Mouse (Mus musculus): Measurements from ENCODE around the gene Lat.
"Not testable (repeated sequence)": the region's sequence is repeated elsewhere in the genome, so short reads cannot be mapped to it uniquely, and the experiment has no call there.

Gene Lat

DNA sequence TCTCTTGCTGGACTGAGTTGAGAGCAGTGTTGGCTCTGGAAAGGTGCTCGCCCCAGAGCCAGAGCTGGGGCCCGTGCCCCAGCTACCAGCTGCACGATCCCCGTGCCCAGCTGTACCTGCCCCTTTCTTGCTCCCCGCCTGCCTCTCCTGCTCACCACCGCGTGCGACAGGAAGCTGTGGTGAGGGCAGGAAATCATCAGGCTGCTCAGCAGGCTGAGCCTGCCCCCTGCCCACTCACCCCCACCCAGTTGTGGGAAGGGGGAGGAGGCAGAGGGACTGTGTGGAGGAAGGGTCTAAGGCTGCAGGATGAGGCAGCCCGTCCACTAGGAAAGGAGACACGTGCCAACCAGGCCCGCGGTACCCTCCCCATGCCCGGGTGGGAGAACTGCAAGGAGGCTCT is at the start of gene Lat:
TSS of gene Lat (minus strand) at position 178 of the 400 bp plus-strand sequence.
- no peak for DNase-seq (ENCODE audit: low spot score)

DNA sequence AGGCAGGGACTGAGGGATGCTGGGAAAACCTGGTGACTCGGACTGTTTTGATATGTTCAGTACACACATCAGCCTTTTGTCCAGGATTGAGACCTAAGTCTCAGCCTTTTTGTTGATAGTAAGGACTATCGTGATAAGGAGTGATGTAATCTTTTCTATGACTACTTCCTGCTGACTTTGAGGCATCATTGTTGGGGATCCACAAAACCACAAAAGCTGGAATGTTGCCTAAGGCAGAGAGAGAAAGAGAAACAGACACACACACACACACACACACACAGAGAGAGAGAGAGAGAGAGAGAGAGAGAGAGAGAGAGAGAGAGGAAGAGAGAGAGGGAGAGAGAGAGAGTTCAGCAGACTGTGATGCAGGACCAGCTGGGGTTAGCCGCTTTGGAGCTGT is 49.1 kb upstream of the Lat start:
- DNase-seq (ENCODE audit: low spot score), result no peak

DNA sequence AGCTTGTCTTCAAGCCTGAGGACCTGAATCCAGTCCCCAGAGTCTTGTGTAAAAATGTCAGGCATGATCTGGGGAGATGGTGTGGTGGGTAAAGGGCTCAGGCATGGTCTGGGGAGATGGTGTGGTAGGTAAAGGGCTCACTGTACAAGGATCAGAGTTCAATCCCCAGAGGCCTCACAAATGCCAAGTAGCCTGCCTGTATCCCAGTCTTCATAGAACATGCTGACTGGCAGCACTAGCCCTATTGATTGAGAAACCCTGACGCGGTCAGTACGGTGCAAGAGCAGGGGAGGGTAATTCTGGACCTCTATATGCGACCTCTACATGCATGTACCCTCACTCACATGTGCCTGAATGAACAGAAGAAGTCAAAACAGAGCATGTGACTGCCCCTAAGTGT is 48.2 kb upstream of the Lat start:
- no peak for DNase-seq (ENCODE audit: low spot score)

DNA sequence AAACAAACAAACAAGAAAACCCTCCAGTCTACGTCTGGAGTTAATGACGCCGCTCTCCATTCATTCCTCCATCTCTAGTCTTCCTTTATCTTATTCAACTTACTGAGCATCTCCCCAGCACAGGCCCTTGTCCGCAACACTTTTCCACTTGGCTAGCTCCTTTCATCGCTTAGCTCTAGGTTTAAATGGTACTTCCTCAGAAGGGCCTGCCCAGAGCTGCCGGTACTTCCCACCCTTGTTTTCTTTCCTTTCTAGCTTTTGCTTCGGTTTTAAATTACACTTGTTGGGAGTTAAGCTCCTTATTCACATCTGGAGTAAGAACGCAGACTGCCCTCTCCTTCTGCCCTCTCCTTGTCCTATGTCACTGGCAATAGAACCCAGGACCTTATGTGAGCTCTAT is 47.7 kb upstream of the Lat start:
- DNase-seq (ENCODE audit: low spot score), result no peak

DNA sequence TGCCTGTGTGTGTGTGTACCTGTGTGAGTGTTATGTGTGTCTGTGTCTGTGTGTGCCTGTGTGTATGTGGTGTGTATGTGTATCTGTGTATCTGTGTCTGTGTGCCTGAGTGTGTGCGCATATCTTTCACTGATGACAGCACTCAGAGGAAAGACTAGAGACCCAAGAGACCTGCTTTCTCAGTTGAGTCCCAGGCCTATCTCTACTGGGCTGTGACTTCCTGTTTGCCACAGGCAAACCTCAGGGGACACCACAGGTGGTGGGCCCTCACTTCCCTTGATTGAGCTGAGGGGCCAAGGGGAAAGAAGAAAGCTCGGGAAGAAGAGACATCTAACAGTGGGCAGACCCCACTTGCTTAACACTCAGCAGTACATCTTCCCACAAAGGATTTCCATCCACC is 47.2 kb upstream of the Lat start:
- no peak for DNase-seq (ENCODE audit: low spot score)

DNA sequence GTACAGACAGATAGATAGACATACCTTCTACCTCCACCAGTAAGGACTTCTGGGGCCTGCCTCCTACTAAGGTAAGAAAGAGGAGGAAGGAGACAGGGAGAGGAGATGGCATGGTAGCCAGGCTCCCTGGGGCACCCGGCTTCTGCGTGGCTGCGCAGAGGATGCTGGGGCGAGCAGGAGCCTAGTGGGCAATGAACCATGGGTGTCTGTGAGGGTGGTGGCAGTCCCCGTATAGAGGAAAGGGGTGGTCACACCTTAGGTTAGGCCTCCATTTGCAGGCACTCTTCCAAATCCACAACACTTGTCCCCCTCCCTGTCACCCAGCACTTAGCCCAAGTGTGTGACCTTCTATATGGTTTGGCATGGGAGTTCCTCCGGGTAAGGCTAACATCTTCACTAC is 45.4 kb upstream of the Lat start, which contains the start of gene Cd19:
TSS of gene Cd19 (minus strand) at position 165 of the 400 bp plus-strand sequence.
- DNase-seq (ENCODE audit: low spot score), result no peak

DNA sequence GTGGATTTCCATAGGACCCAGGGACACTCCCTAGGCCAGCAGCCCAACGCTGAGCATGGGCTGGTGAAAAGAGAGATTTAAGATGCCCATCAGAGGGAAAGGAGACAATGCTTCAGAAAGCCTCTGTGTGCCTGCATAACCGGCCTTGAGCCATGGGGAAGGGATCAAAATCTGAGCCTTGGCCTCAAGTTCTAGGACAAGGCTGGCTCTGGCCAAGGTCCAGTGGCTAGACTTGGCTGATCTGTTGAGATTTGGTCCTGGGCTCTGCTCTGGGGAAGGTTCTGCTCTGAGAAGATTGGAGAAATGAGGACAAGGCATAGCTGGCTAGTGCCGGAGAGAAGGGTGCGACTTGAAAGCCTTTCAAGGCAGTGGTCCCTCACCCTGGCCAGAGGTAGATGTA is 41.7 kb upstream of the Lat start:
- no peak for DNase-seq (ENCODE audit: low spot score)

DNA sequence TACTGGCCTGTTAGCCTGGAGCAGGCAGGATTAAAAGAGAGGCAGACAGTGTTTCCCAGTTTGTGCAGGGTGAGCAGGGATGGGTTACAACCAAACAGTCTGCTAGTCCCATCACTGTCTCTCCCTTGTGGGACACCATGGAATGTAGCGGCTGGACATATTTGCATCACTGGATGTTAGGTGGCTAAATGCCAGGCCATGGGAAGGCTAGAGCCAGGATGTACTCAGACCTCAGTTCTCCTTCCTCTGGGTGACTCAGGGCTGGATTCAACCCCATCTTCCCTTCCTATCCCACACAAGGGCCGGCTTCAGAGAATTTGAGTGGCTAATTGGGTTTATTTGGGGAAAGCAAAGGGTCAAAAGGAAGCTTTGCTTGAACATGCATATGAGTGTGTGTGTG is 39.3 kb upstream of the Lat start:
- no peak for DNase-seq (ENCODE audit: low spot score)

DNA sequence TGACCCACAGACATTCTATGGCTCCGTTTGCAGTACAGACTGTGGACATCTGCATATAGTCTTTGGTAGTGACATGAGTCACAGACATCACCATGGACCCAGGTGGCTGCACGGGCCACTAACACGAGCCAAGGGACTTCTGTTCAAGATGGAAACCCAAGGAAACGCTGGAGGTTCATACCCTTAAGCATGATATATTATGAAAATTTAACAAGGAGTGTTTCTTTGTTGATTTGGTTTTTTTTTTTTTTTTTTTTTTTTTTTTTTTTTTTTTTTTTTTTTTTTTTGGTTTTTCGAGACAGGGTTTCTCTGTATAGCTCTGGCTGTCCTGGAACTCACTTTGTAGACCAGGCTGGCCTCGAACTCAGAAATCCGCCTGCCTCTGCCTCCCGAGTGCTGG is 33.1 kb upstream of the Lat start:
- not testable (repeated sequence) for DNase-seq (ENCODE audit: low spot score)

DNA sequence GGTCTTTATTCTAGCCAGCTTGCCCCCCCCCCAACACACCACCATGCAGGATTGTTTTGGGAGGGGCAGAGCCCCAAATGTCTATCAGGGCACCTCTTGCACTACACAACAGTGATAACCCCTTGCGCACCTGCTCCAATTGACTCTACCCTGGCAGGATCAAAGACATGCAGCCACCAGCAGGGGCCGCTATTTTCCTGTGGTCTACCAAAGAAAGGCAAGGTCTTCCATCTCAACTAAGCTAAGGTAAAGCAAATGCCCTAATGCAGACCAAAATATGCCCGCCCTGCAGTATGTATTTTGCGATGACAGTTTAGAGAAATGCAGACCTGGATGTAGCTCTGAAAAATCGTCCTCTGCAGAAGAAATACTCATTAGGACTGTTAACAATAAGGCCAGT is 30.2 kb upstream of the Lat start:
- peak; percentile 84 for DNase-seq (ENCODE audit: low spot score)

DNA sequence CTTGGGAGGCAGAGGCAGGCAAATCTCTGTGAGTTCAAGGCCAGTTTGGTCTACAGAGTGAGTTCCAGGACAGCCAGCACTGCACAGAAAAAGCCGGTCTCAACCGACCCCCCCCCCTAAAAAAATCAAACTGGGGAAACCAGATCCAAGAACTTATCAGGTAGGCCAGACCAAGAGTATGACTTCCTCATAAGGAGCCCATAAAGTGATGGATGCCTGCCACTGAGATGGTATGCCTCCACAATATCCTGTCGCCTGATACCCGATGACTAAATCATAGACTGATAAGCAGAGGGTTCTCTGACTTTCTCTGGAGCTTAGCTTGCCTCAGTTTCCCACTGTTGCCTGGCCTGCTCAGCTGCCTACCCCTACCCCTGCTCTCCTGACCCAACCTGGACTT is 28.5 kb upstream of the Lat start:
- DNase-seq (ENCODE audit: low spot score), result no peak

DNA sequence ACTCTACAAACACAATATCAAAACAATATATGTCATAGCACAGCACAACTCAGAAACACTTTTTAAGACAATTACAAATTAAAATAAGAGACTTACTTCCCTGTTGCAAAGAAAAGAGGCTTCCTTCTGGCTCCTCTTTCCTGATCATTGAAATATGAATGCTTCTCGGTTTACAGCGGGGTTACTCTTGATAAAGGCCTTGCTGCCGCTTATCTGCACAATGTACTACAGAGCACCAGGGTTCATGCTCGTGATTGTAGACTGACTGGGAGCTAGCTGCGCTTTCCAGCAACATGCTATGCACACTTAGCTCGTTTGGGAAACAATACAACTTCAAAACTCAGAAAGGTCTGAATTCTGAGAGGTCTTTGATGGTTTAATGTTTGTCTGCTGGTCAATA is 27.9 kb upstream of the Lat start:
- DNase-seq (ENCODE audit: low spot score), result no peak

DNA sequence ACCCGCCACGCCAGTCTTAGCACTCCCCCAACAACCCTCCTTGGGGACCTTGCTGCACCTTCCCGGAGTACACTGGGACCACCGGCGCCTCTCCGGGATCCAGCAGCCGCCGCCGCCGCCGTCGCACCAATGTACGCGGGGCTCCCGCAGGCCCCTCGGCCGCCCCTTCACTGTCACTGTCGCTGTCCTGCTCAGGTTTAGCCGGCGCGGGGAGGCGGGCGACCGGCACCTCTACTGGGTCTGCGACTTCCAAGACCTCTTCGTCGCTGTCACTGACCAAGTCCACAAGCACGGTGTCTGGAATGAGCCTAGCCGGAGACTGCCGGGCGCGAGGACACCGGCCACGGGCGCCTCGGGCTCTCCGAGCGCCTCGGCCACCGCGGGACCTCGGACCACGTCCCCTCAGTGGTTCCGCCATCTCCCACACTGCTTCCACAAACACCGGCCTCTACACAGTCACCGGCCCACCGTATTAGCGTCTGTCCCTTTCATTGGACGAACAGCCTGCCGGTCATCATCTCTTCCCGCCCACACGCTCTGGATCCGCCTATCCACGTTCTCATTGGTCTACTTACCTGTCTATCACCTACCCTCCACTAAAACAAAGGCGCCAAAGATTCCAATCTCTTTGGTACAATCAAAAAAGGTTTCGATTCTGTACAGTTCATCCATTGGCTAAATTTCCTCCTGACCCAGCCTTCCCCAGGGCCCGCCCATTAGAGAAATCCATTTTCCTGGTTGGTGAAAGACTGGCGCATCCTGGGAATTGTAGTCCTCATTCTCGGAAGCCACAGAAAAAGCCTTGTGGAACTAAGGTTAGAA is 27.1 kb upstream of the Lat start, which contains the start of gene Nfatc2ip:
TSS of gene Nfatc2ip (minus strand) at position 440 of the 822 bp plus-strand sequence.
- DNase-seq (ENCODE audit: low spot score), result peak; percentile 90

DNA sequence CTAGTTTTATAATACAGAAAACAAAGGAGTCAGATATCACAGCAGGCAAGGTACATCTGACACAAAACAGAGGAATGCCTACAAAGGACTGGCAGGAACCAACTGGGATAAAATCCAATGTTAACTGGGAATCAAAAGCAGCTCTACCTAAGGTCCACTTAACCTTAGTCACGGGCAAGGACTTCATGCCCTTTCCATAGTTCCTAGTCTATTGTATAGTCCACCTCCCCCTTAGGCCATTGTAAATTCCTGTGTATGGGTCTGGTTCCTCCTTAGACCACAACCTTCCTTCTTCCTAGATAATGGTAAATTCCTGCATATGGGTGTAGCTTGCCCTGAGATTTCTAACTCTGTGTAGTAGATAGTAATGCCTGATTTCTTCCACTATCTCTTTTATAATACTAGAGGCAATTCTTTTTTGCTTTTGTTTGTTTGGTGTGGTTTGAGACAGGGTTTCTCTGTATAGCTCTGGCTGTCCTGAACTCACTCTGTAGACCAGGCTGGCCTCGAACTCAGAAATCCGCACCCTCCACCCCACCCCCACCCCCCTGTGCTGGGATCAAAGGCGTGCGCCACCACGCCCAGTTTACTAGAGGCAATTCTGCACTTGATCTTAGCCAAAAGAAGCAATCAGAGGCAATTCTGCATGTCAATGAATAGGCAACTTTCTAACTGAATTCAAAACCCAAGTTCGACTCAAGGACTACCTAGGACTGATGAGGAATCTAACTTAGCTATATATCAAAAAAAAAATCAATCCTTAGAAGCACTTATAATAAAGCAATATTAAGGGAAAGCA is 22.9 kb upstream of the Lat start:
- DNase-seq (ENCODE audit: low spot score), result not testable (repeated sequence)

DNA sequence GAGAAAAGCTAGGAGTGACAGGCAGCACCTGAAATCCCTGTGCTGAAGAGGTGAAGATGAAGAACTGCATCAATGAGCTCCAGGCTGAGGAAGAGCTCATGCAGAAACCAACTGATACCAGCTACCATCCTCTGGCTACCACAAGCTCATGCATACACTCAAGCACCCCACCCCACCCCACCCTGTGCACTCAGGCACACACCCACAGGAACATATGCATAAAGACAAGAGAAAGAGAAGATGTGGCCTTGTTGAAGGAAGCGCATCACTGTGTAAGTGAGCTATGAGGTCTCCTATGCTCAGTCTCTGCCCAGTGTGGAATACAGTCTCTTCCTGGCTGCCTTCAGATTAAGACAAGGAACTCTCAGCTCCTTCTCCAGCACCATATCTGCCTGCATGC is 18.8 kb upstream of the Lat start:
- DNase-seq (ENCODE audit: low spot score), result no peak

DNA sequence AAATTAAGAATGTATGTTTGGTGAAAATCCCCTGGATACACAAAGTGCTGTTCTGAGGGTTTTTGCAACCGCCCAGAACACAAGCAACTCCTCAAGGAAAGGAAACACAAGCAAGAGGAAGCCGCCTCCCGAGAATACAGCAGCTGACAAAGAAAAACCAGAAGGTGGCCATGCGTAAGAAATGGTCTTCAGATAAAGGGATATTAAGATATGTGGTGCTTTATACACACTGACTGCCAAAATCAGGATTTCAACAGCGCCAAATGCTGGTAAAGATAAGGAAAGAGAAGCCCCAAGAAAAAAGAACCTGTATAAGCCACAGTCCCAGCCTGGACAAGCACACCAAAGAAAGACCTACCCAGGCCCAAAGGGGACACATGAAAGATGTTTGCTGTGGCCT is 14.2 kb upstream of the Lat start:
- DNase-seq (ENCODE audit: low spot score), result no peak

DNA sequence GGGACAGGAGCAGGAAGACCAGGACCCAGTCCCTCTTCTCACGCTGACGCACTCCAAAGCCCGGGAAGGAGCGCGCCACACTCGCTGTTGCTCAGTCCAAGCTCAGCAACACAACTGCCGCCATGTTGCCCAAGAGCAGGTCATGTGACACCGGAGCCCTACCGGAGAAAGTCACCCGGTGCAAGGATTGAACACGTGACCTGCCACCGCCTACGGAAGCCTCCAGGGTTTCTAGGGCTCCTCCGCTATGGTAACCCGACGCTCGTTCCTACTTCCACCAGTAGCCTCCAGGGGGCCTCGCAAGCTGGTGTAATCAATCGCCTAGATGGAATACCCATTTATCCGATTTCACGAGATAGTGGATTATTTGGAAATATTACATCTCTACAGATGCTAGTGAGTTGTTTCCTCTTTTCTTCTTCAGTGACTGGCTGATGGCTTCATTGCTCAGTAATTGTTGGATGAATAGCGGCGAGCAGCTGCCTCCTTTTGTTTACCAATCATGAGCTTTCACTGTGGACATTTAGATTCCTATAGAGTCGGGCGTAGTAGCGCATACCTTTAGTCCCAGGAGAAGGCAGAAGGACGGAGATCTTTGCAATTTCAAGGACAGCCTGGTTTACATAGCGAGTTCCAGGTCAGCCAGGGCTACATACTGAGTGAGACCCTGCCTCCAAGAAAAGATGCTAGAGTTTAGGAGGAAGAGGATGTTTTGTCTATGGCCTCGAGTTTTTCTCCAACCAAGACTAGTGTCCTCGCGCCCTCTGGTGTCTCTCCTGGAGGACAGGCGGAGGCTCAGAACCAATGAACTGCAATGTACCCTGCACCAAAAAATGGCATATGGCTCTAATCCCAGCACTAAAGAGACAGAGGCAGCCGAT is 8.1 kb upstream of the Lat start, which contains the start of gene Spns1:
TSS of gene Spns1 (minus strand) at position 173 of the 881 bp plus-strand sequence.
- DNase-seq (ENCODE audit: low spot score), result peak; percentile 89

DNA sequence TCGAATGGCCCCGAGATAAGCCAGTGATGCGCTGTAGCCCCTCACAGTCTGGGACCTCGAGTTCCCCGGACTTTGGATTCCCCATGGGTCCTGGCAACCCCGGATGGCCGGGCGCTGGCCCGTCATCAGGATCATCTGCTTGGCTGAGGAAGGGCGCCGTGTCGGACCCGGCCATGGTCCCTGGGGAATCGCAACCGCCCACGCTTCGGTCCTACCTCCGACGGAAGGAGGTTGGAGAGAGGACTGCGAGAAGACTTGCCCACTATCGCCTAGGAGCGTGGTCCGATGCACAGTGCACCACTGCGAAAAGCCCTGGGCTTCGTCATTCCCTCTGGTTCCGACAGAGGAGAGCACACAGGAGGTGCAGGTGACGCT is 7.5 kb upstream of the Lat start:
- peak; percentile 11 for DNase-seq (ENCODE audit: low spot score)

DNA sequence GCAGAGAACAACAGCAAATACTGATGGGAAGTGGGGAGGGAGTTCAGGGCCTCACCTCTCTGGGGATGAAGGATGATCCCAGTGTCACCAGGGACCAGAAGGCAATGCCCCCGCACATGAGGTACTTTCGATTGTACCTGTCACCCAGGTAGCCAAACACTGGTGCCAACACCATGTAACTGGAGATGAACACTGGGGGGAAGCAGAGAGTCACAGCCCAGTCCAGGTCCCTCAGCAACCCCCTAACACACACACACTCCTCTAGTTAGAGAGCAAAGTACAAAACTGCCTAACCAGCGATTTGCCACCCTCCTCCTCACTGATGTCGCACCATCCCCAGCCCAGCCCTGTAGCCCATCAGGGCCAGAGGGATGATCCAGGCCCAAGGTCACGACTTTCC is 5.6 kb upstream of the Lat start:
- DNase-seq (ENCODE audit: low spot score), result no peak

DNA sequence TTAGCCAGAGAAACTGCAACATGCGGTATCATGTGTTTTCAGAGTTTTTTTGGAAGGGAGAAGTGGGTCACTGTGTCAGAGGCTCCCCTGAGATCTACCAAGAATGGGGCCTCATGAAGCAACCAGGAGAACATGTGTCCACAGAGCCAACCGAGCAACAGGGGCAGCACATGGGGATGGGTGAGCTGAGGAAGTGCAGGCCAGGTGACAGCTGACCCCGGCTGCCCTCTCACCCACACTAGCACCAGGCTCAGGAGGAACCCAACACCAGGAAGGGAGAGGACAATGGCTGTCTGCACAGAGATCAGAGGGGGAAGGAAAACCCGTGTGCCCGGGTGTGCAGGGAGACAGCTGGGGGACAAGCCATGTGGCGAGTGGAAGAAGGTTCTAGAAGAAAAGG is 5.2 kb upstream of the Lat start:
- no peak for DNase-seq (ENCODE audit: low spot score)

DNA sequence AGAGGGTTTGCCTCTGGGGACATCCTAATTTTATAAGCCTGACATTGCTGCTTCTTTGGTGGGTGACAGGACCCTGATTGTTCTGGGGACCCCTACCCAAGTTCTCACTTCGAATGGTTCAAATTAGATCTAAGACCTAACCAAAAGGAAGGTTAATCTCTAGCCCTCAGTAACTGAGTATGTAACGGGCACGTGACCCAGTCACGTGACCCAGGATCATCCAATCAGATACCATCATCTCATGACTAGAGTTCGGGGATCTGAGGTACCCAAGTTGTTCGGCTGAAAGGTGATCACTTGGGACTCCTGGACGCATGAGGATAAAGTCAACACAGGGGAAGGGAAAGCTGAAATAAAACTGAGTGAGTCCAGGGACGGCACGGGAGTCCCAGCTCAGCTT is 3.6 kb upstream of the Lat start:
- no peak for DNase-seq (ENCODE audit: low spot score)

DNA sequence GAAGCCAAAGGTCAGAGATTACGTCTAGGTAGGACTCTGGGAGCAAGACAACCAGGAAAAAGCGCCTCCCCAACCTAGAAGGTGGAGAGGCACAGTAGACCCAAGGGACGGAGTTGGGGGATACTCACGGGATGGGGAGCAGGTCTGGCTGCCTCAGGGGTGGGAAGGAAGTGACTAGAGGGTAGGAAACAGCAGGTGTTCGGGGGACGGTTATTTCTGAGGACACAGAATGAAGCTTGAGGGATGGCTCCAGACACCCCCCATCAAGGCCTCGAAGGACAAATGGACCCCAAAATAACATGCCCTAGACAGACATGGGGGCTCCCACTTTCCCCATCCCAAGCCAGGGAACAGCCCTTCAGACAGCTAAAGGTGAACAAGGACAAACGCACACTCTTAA is 1.0 kb downstream of the Lat start:
- DNase-seq (ENCODE audit: low spot score), result no peak

Measured in urinary bladder, postnatal 25 days (tissue).